Mouse (Mus musculus) ES-E14 (cell line): ENCODE data around the gene Uvrag.

Source experiments
- CHD2 ChIP-seq: IDR thresholded peaks from 2 replicates; pipeline ENCODE4 v1.6.1; 2014; ENCODE audit warnings: mild to moderate bottlenecking, low read depth, low read length, inconsistent platforms
- HCFC1 ChIP-seq: IDR thresholded peaks from 2 replicates; pipeline ENCODE4 v1.6.1; 2012; ENCODE audit warnings: low read length, inconsistent platforms, borderline replicate concordance; ENCODE audit not compliant: insufficient read depth

DNA sequence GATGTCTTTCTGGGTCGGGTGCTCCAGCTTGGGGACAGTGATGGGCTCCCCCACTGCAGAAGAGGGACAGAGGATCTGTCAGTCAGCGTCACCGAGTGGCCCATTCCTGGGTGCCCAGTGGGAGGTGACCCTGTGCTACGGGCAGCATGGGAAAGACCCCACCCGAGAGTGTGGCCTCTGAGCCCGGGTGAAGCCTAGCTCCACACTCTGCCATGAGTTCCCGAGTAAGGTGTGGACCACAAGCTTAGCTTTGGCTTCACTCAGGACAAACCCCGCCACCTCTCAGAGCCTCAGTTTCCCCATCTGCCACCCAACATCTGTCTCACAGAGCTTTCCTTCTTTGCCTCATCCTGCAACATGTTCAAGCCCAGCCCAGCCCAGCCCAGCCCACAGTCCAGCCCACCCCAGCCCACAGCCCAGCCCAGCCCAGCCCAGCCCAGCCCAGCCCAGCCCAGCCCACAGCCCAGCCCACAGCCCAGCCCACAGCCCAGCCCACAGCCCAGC is 13.8 kb upstream of the Uvrag start:
- TF ChIP-seq CHD2 = no peak
- no peak for TF ChIP-seq HCFC1
